Mouse (Mus musculus) neural tube, embryonic 15.5 days (tissue): ENCODE data around the gene Defa28. TPM values are rescaled to one million over a fixed set of nuclear protein-coding genes. Genes with fewer than 3 reads are reported as not detected.
"Not testable (repeated sequence)": the region's sequence is repeated elsewhere in the genome, so short reads cannot be mapped to it uniquely, and the experiment has no call there.

Experiments
- ATAC-seq: fragments of 200-750 bp; cut with Nextera tagmentation; 2 replicates; pipeline ENCODE4 v1.8.0; 2017; ENCODE audit warnings: mild to moderate bottlenecking, moderate TSS enrichment, moderate library complexity; ENCODE audit not compliant: low FRiP score
- H3K27ac ChIP-seq: fragments of 300-500 bp; sonication (generic); replicated peaks from 2 replicates; pipeline ENCODE4 v1.5.1; 2015; ENCODE audit warnings: mild to moderate bottlenecking, inconsistent platforms
- H3K27me3 ChIP-seq: fragments of 300-500 bp; sonication (generic); replicated peaks from 2 replicates; pipeline ENCODE4 v1.6.1; 2015; ENCODE audit warnings: inconsistent platforms
- H3K36me3 ChIP-seq: fragments of 300-500 bp; sonication (generic); 2 replicates; pipeline ENCODE4 v1.6.1; 2015; ENCODE audit warnings: inconsistent platforms
- H3K4me1 ChIP-seq: fragments of 300-500 bp; sonication (generic); 2 replicates; pipeline ENCODE4 v1.6.1; 2015; ENCODE audit warnings: inconsistent platforms
- H3K4me2 ChIP-seq: fragments of 300-500 bp; sonication (generic); 2 replicates; pipeline ENCODE4 v1.6.1; 2015; ENCODE audit warnings: inconsistent platforms, mild to moderate bottlenecking, moderate library complexity
- H3K4me3 ChIP-seq: fragments of 300-500 bp; sonication (generic); replicated peaks from 2 replicates; pipeline ENCODE4 v1.5.1; 2015; ENCODE audit warnings: mild to moderate bottlenecking, inconsistent platforms
- H3K9ac ChIP-seq: fragments of 300-500 bp; sonication (generic); replicated peaks from 2 replicates; pipeline ENCODE4 v1.6.1; 2015; ENCODE audit warnings: mild to moderate bottlenecking, inconsistent platforms
- H3K9me3 ChIP-seq: fragments of 300-500 bp; sonication (generic); replicated peaks from 2 replicates; pipeline ENCODE4 v1.6.1; 2016; ENCODE audit warnings: inconsistent platforms
- WGBS: fragments of 180-500 bp; shearing (Covaris S2); methylation state at CpG from one replicate; pipeline ENCODE4 v1.1.7; 2015; ENCODE audit warnings: mixed read lengths; 5-methylcytosine and 5-hydroxymethylcytosine counted together
- polyA plus RNA-seq: library from polyadenylated mRNA; unstranded; fragments of >200 nt; fragmentation: Nextera tagmentation; extraction: Ambion mirVana; gene quantifications from 2 replicates; pipeline ENCODE4 v1.2.1, GENCODE M21; 2015

Defa28 gene
- not detected in 2 replicates for polyA plus RNA-seq

DNA sequence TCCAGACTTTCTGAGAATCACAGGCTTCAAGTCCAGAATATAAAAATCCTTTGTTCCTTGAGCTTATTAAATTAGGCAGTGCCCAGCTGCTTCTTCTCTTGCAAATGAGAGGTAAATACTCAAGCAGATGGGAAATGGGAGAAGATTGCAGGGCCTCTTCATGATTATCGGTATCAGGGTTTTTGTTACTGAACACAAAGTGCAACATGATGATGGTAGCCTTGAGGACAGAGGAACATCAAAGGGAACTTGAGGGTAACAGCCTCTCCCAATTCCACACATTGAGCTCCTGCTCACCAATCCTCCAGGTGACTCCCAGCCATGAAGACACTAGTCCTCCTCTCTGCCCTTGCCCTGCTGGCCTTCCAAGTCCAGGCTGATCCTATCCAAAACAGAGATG is at the start of gene Defa28:
Gene Defa28 (plus strand): TSS at position 301 of the 400 bp plus-strand sequence.
- WGBS: no CpG with 5 or more reads among the region's 1 CpGs
- not testable (repeated sequence) for H3K27me3 ChIP-seq, ATAC-seq, H3K4me2 ChIP-seq, H3K27ac ChIP-seq, H3K36me3 ChIP-seq, H3K9ac ChIP-seq, H3K4me3 ChIP-seq, H3K9me3 ChIP-seq, H3K4me1 ChIP-seq

DNA sequence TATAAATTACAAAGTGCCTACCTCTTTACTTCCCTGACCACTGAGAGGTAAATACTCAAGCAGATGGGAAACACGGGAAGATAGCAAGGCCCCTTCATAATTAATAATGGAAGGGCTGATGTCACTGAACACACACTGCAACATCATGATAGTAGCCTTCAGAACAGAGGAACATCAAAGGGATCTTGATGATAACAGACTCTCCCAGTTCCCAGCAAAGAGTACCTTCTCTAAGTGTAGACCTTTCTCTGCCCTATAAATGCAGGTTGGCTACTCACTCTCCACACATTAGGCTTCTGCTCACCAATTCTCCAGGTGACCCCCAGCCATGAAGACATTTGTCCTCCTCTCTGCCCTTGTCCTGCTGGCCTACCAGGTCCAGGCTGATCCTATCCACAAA is 17.7 kb upstream of the Defa28 start, which contains the start of gene Defa37:
Gene Defa37 (plus strand): TSS at position 301 of the 400 bp plus-strand sequence.
- WGBS: no CpG with 5 or more reads among the region's 1 CpGs
- H3K27me3 ChIP-seq, H3K9me3 ChIP-seq, H3K27ac ChIP-seq, H3K4me2 ChIP-seq, H3K36me3 ChIP-seq, ATAC-seq, H3K9ac ChIP-seq, H3K4me1 ChIP-seq, H3K4me3 ChIP-seq: not testable (repeated sequence)

GRCm38 (mm10) chr8:21594408-21594807 is 11.6 kb downstream of the Defa28 start, which contains the start of gene Gm7861:
Gm7861 (minus strand) TSS chr8:21594508.
- H3K9me3 ChIP-seq, H3K4me2 ChIP-seq, H3K4me3 ChIP-seq, H3K36me3 ChIP-seq, ATAC-seq, H3K27ac ChIP-seq, H3K9ac ChIP-seq, H3K27me3 ChIP-seq, H3K4me1 ChIP-seq: not testable (repeated sequence)
- no CpG with 5 or more reads among the region's 1 CpGs for WGBS

GRCm38 (mm10) chr8:21617883-21618282 is 35.1 kb downstream of the Defa28 start, which contains the start of gene Defa26:
Defa26 (plus strand) TSS chr8:21618183.
- not testable (repeated sequence) for H3K9me3 ChIP-seq, H3K27me3 ChIP-seq, H3K27ac ChIP-seq, H3K36me3 ChIP-seq, H3K4me3 ChIP-seq, H3K9ac ChIP-seq, H3K4me1 ChIP-seq, H3K4me2 ChIP-seq, ATAC-seq
- 100% methylated on average over 1 of the region's 1 CpGs for WGBS

Other genes with a start within 250 kb of the Defa28 start
- not detected in 2 replicates for gene Defa2, start 204.5 kb upstream of the Defa28 start, polyA plus RNA-seq
- gene Defa33, start 191.2 kb upstream of the Defa28 start, polyA plus RNA-seq: not detected in 2 replicates
- gene Defa36, start 155.6 kb upstream of the Defa28 start, polyA plus RNA-seq: not detected in 2 replicates
- not detected in 2 replicates for gene Gm7849, start 126.4 kb upstream of the Defa28 start, polyA plus RNA-seq
- gene Defa20, start 73.7 kb upstream of the Defa28 start, polyA plus RNA-seq: not detected in 2 replicates
- not detected in 2 replicates for gene Defa32, start 54.0 kb upstream of the Defa28 start, polyA plus RNA-seq
- not detected in 2 replicates for gene Defa37, start 17.6 kb upstream of the Defa28 start, polyA plus RNA-seq
- gene Gm7861, start 11.5 kb downstream of the Defa28 start, polyA plus RNA-seq: not detected in 2 replicates
- not detected in 2 replicates for gene Defa26, start 35.2 kb downstream of the Defa28 start, polyA plus RNA-seq
- gene Defa17, start 72.8 kb downstream of the Defa28 start, polyA plus RNA-seq: 1.1 TPM in 1 of 2 replicates, not detected in the other
- gene Defa34, start 82.8 kb downstream of the Defa28 start, polyA plus RNA-seq: not detected in 2 replicates
- gene AY761184, start 120.6 kb downstream of the Defa28 start, polyA plus RNA-seq: not detected in 2 replicates
- 1.0 TPM in 1 of 2 replicates, not detected in the other for gene Defa24, start 151.5 kb downstream of the Defa28 start, polyA plus RNA-seq
- not detected in 2 replicates for gene Defb50, start 240.5 kb downstream of the Defa28 start, polyA plus RNA-seq